Mouse (Mus musculus) megakaryocyte, embryonic 14.5 days (primary cell): Measurements from ENCODE around the gene A530016L24Rik.

Experiments used
- FLI1 ChIP-seq: IDR thresholded peaks from 2 replicates; pipeline ENCODE4 v1.6.1; 2012; ENCODE audit warnings: low read length, inconsistent platforms, mixed read lengths
- GATA1 ChIP-seq: IDR thresholded peaks from 3 replicates; pipeline ENCODE4 v1.6.1; 2012; ENCODE audit warnings: mixed read lengths, low read length, inconsistent platforms, borderline replicate concordance

GRCm38 (mm10) chr12:112503003-112503771 is 13.9 kb downstream of the A530016L24Rik start:
- TF ChIP-seq GATA1 (no peak), FLI1 (no peak)
